ENCODE assay signal across 8 mouse cellular contexts in genomic region chr10:43175156-43175601, GRCm38 (mm10). TPM values are rescaled to one million over a fixed set of nuclear protein-coding genes. Genes with fewer than 3 reads are reported as not detected.
A peak's percentile ranks its signal among the peaks of the same experiment; 100 is the strongest.
DNase-seq lines count a peak whose midpoint lies in the region; ATAC-seq and TF ChIP-seq lines count a peak whose summit lies in the region.

No protein-coding gene starts in this region.

- ATAC-seq in liver, embryonic 16.5 days (ENCODE audit: low read depth) = no peak

- peaks cover 19% of the 10 kb centered on the region for H3K4me1 ChIP-seq in E14TG2a.4 (replicated peaks; ENCODE audit: low read depth, low read length)
- peaks cover 47% of the 10 kb centered on the region for H3K4me1 ChIP-seq in hindbrain, embryonic 10.5 days (replicated peaks)
- H3K4me1 ChIP-seq in liver, embryonic 16.5 days (ENCODE audit: control insufficient read depth, low read depth, low read length) = no peaks in the 10 kb centered on the region

- H3K27ac ChIP-seq in hindbrain, embryonic 10.5 days = peak overlapping the region; percentile 96
- no peak overlapping the region for H3K27ac ChIP-seq in liver, embryonic 16.5 days (ENCODE audit: low read length)

- no peaks in the 10 kb centered on the region for H3K9me3 ChIP-seq in E14TG2a.4 (ENCODE audit: low read length)
- no peaks in the 10 kb centered on the region for H3K9me3 ChIP-seq in hindbrain, embryonic 10.5 days
- no peaks in the 10 kb centered on the region for H3K9me3 ChIP-seq in liver, embryonic 16.5 days (replicated peaks; ENCODE audit: control insufficient read depth, low read length)

- under 1% methylated on average over 18 of the region's 18 CpGs for WGBS in hindbrain, embryonic 10.5 days
- WGBS in liver, embryonic 16.5 days (ENCODE audit: insufficient replicate concordance) = under 1% methylated on average over 18 of the region's 18 CpGs

- H3K4me2 ChIP-seq in liver, embryonic 16.5 days (ENCODE audit: low read depth, low read length) = peak overlapping the region; percentile 74

- peak overlapping the region; percentile 82 for H3K4me3 ChIP-seq in E14TG2a.4 (replicated peaks; ENCODE audit: low read length)
- H3K4me3 ChIP-seq in hindbrain, embryonic 10.5 days = peak overlapping the region; percentile 91
- peak overlapping the region; percentile 57 for H3K4me3 ChIP-seq in liver, embryonic 16.5 days (ENCODE audit: low read depth, low read length)

- no peak overlapping the region for H3K9ac ChIP-seq in liver, embryonic 16.5 days (ENCODE audit: low read depth, low read length)

- DNase-seq in heart, adult 11 months = peak; percentile 91
- no peak for DNase-seq in heart, adult 18-20 months
- DNase-seq in cerebellum, postnatal 14 days = peak; percentile 63 to 71
- DNase-seq in hindbrain, embryonic 10.5 days (ENCODE audit: low spot score) = no peak
- DNase-seq in telencephalon, adult 2 months (ENCODE audit: low read depth, low spot score) = peak; percentile 34
- DNase-seq in layer of hippocampus, adult 8-10 months (ENCODE audit: low spot score in 2 of 2) = no peak

- no peak for TF ChIP-seq CTCF in E14TG2a.4 (conservative IDR thresholded peaks at IDR 0.05; ENCODE audit: low read length)

- H3K27me3 ChIP-seq in E14TG2a.4 (ENCODE audit: insufficient read depth, low read length) = peaks cover 72% of the 10 kb centered on the region
- peaks cover 73% of the 10 kb centered on the region for H3K27me3 ChIP-seq in hindbrain, embryonic 10.5 days (ENCODE audit: insufficient read depth, poor library complexity, severe bottlenecking)
- peaks cover 69% of the 10 kb centered on the region for H3K27me3 ChIP-seq in liver, embryonic 16.5 days (ENCODE audit: control insufficient read depth, insufficient read depth, low read depth, low read length)

- H3K36me3 ChIP-seq in E14TG2a.4 (ENCODE audit: insufficient read depth, low read length) = no peaks in the 10 kb centered on the region
- no peaks in the 10 kb centered on the region for H3K36me3 ChIP-seq in hindbrain, embryonic 10.5 days
- H3K36me3 ChIP-seq in liver, embryonic 16.5 days (ENCODE audit: control insufficient read depth, insufficient read depth) = no peaks in the 10 kb centered on the region

RNA-seq across cellular contexts. Expression of gene 9030612E09Rik, which starts 0.7 kb away (rescaled TPM):
- 1 to 10 TPM; 2.9 to 3.8 TPM for total RNA-seq in heart, adult 18-20 months (2021)
- 1.7 and 1.8 TPM in 2 replicates for polyA plus RNA-seq in hindbrain, embryonic 10.5 days (2016; fragmentation: Nextera tagmentation; extraction: Ambion mirVana)
- not detected in 2 replicates for polyA plus RNA-seq in liver, embryonic 16.5 days (2015; fragmentation: Nextera tagmentation; extraction: Ambion mirVana)
- 1 to 10 TPM; 1.5 to 2.0 (median 1.7) TPM for total RNA-seq in layer of hippocampus, adult 8-10 months (2022)

RNA-seq across cellular contexts. Expression of gene Sobp, which starts 0.8 kb away (rescaled TPM):
- 10 to 100 TPM; 12.3 to 15.4 TPM for total RNA-seq in heart, adult 18-20 months (2021)
- polyA plus RNA-seq in hindbrain, embryonic 10.5 days (2016; fragmentation: Nextera tagmentation; extraction: Ambion mirVana) = 2.9 and 4.5 TPM in 2 replicates
- 0.02 TPM in 2 replicates for polyA plus RNA-seq in liver, embryonic 16.5 days (2015; fragmentation: Nextera tagmentation; extraction: Ambion mirVana)
- 10 to 100 TPM; 70.2 to 79.5 (median 72.3) TPM for total RNA-seq in layer of hippocampus, adult 8-10 months (2022)

RNA-seq across cellular contexts. Expression of gene Pdss2, which starts 46.1 kb away (rescaled TPM):
- 10 to 100 TPM; 35.0 to 35.9 TPM for total RNA-seq in heart, adult 18-20 months (2021)
- 13.4 and 15.5 TPM in 2 replicates for polyA plus RNA-seq in hindbrain, embryonic 10.5 days (2016; fragmentation: Nextera tagmentation; extraction: Ambion mirVana)
- 6.4 and 6.9 TPM in 2 replicates for polyA plus RNA-seq in liver, embryonic 16.5 days (2015; fragmentation: Nextera tagmentation; extraction: Ambion mirVana)
- total RNA-seq in layer of hippocampus, adult 8-10 months (2022) = 10 to 100 TPM; 17.4 to 21.2 (median 18.2) TPM

Comparison
In these comparisons a context has a peak if more than half of its experiments do, and no peak if none do; other contexts are left out.
1. DNase-seq: peak in heart, adult 11 months (single experiment), cerebellum, postnatal 14 days (2 of 2) and telencephalon, adult 2 months (single experiment); none in heart, adult 18-20 months (0 of 2), hindbrain, embryonic 10.5 days (single experiment) and layer of hippocampus, adult 8-10 months (0 of 2).
2. RNA of gene Sobp, which starts 0.8 kb away (total RNA-seq): 70.2 to 79.5 TPM in layer of hippocampus, adult 8-10 months; 12.3 to 15.4 TPM in heart, adult 18-20 months; every median in the first group is over 4 times any median in the second.
3. Peak in every context shown above with its lines, with median percentiles within 50 percentile points of each other: H3K4me3 ChIP-seq.